Mouse (Mus musculus) T-helper 2 cell (primary cell): ENCODE data around the gene Itga6.
"Not testable (repeated sequence)": the region's sequence is repeated elsewhere in the genome, so short reads cannot be mapped to it uniquely, and the experiment has no call there.

Source experiments
- in situ Hi-C: fragments of 300-600 bp; cut with MboI, MseI; formaldehyde crosslinking; loops from one replicate; pipeline ENCODE4 v1.15.1; 2025; ENCODE audit warnings: high pct_unique_total_duplicates

Itga6 gene

GRCm38 (mm10) chr2:71843316-71843715, 97.9 kb downstream of the Itga6 start:
- in situ Hi-C loops: no loop called here

GRCm38 (mm10) chr2:71844906-71845305, 99.5 kb downstream of the Itga6 start:
- in situ Hi-C loops: no loop called here

GRCm38 (mm10) chr2:71852161-71852560, 106.7 kb downstream of the Itga6 start:
- in situ Hi-C loops: not testable (repeated sequence)

- in situ Hi-C loops: no loop called here
Measured at GRCm38 (mm10) chr2:71855076-71855475, 109.7 kb downstream of the Itga6 start.

GRCm38 (mm10) chr2:71863531-71864173, 118.2 kb downstream of the Itga6 start:
- in situ Hi-C loops: loop anchor here (10.0 kb wide), 1 partner anchor 1019 kb away; no protein-coding TSS in a partner anchor

- in situ Hi-C loops: loop anchor here (10.0 kb wide), 1 partner anchor 1020 kb away; no protein-coding TSS in a partner anchor
Measured at GRCm38 (mm10) chr2:71865022-71865421, 119.6 kb downstream of the Itga6 start.

- in situ Hi-C loops: loop anchor here (10.0 kb wide), 1 partner anchor 1021 kb away; no protein-coding TSS in a partner anchor
Measured at GRCm38 (mm10) chr2:71865935-71866334, 120.5 kb downstream of the Itga6 start.

- in situ Hi-C loops: loop anchor here (10.0 kb wide), 1 partner anchor 1022 kb away; no protein-coding TSS in a partner anchor
Measured at GRCm38 (mm10) chr2:71866565-71866964, 121.1 kb downstream of the Itga6 start.

GRCm38 (mm10) chr2:71867019-71867418, 121.6 kb downstream of the Itga6 start:
- in situ Hi-C loops: loop anchor here (10.0 kb wide), 1 partner anchor 1022 kb away; no protein-coding TSS in a partner anchor

- in situ Hi-C loops: loop anchor here (10.0 kb wide), 1 partner anchor 1023 kb away; no protein-coding TSS in a partner anchor
Measured at GRCm38 (mm10) chr2:71867480-71867879, 122.1 kb downstream of the Itga6 start.

GRCm38 (mm10) chr2:71868256-71868655, 122.8 kb downstream of the Itga6 start:
- in situ Hi-C loops: loop anchor here (10.0 kb wide), 1 partner anchor 1023 kb away; no protein-coding TSS in a partner anchor

GRCm38 (mm10) chr2:71872141-71872540, 126.7 kb downstream of the Itga6 start:
- in situ Hi-C loops: no loop called here

GRCm38 (mm10) chr2:71872801-71873443, 127.5 kb downstream of the Itga6 start, which contains the start of gene Pdk1:
Pdk1 (plus strand) TSS chr2:71873224.
- in situ Hi-C loops: no loop called here

- in situ Hi-C loops: no loop called here
Measured at GRCm38 (mm10) chr2:71873474-71874322, 128.3 kb downstream of the Itga6 start.

GRCm38 (mm10) chr2:71874422-71874821, 129.0 kb downstream of the Itga6 start:
- in situ Hi-C loops: no loop called here

- in situ Hi-C loops: no loop called here
Measured at GRCm38 (mm10) chr2:71874836-71875235, 129.4 kb downstream of the Itga6 start.

- in situ Hi-C loops: no loop called here
Measured at GRCm38 (mm10) chr2:71877865-71878264, 132.4 kb downstream of the Itga6 start.

GRCm38 (mm10) chr2:71878441-71878840, 133.0 kb downstream of the Itga6 start:
- in situ Hi-C loops: no loop called here

GRCm38 (mm10) chr2:71878943-71879342, 133.5 kb downstream of the Itga6 start:
- in situ Hi-C loops: no loop called here

- in situ Hi-C loops: loop anchor here (10.0 kb wide), 1 partner anchor 272 kb away; no protein-coding TSS in a partner anchor
Measured at GRCm38 (mm10) chr2:71882914-71883651, 137.7 kb downstream of the Itga6 start.

GRCm38 (mm10) chr2:71887269-71887668, 141.9 kb downstream of the Itga6 start:
- in situ Hi-C loops: loop anchor here (10.0 kb wide), 1 partner anchor 268 kb away; no protein-coding TSS in a partner anchor
